Mouse (Mus musculus): Measurements from ENCODE around the gene Sgk2.

The Sgk2 gene

GRCm38 (mm10) chr2:162987218-162987617, at the start of gene Sgk2:
Sgk2 (plus strand) TSS chr2:162987330.
- DNase-seq (ENCODE audit: low spot score): no peak

- DNase-seq (ENCODE audit: low spot score): no peak
These were observed 47.6 kb upstream of the Sgk2 start for GRCm38 (mm10) chr2:162939562-162939961.

GRCm38 (mm10) chr2:162943148-162943846, 43.8 kb upstream of the Sgk2 start, which contains the start of gene L3mbtl1:
L3mbtl1 (plus strand) TSS chr2:162943472.
- DNase-seq (ENCODE audit: low spot score): peak; percentile 57

- no peak for DNase-seq (ENCODE audit: low spot score)
These were observed 43.2 kb upstream of the Sgk2 start for GRCm38 (mm10) chr2:162943931-162944330.

GRCm38 (mm10) chr2:162946964-162947363, 40.2 kb upstream of the Sgk2 start:
- no peak for DNase-seq (ENCODE audit: low spot score)

GRCm38 (mm10) chr2:162947736-162948135, 39.4 kb upstream of the Sgk2 start:
- DNase-seq (ENCODE audit: low spot score): peak; percentile 63

GRCm38 (mm10) chr2:162948221-162948620, 38.9 kb upstream of the Sgk2 start:
- no peak for DNase-seq (ENCODE audit: low spot score)

GRCm38 (mm10) chr2:162950776-162951175, 36.4 kb upstream of the Sgk2 start:
- no peak for DNase-seq (ENCODE audit: low spot score)

- no peak for DNase-seq (ENCODE audit: low spot score)
These were observed 30.3 kb upstream of the Sgk2 start for GRCm38 (mm10) chr2:162956843-162957242.

GRCm38 (mm10) chr2:162961321-162961720, 25.8 kb upstream of the Sgk2 start:
- DNase-seq (ENCODE audit: low spot score): no peak

GRCm38 (mm10) chr2:162966734-162967133, 20.4 kb upstream of the Sgk2 start:
- DNase-seq (ENCODE audit: low spot score): no peak

GRCm38 (mm10) chr2:162968357-162968756, 18.8 kb upstream of the Sgk2 start:
- DNase-seq (ENCODE audit: low spot score): no peak

- no peak for DNase-seq (ENCODE audit: low spot score)
These were observed 18.0 kb upstream of the Sgk2 start for GRCm38 (mm10) chr2:162969101-162969500.

GRCm38 (mm10) chr2:162970896-162971295, 16.2 kb upstream of the Sgk2 start:
- no peak for DNase-seq (ENCODE audit: low spot score)

GRCm38 (mm10) chr2:162972752-162973151, 14.4 kb upstream of the Sgk2 start:
- no peak for DNase-seq (ENCODE audit: low spot score)

- DNase-seq (ENCODE audit: low spot score): no peak
These were observed 13.9 kb upstream of the Sgk2 start for GRCm38 (mm10) chr2:162973206-162973605.

- DNase-seq (ENCODE audit: low spot score): no peak
These were observed 13.5 kb upstream of the Sgk2 start for GRCm38 (mm10) chr2:162973637-162974036.

GRCm38 (mm10) chr2:162975157-162975775, 11.9 kb upstream of the Sgk2 start:
- no peak for DNase-seq (ENCODE audit: low spot score)

GRCm38 (mm10) chr2:162976001-162976400, 11.1 kb upstream of the Sgk2 start:
- DNase-seq (ENCODE audit: low spot score): no peak

GRCm38 (mm10) chr2:162984381-162984780, 2.7 kb upstream of the Sgk2 start:
- no peak for DNase-seq (ENCODE audit: low spot score)

GRCm38 (mm10) chr2:162985923-162986322, 1.2 kb upstream of the Sgk2 start:
- DNase-seq (ENCODE audit: low spot score): no peak

GRCm38 (mm10) chr2:162986764-162987163, 366 bp upstream of the Sgk2 start:
- no peak for DNase-seq (ENCODE audit: low spot score)

GRCm38 (mm10) chr2:162988235-162988634, 1.1 kb downstream of the Sgk2 start:
- no peak for DNase-seq (ENCODE audit: low spot score)

All from testis, postnatal 14 days (tissue).